Mouse (Mus musculus): ENCODE measurements around the gene Opcml. TPM values are rescaled to one million over a fixed set of nuclear protein-coding genes. Genes with fewer than 3 reads are reported as not detected.

Gene Opcml
- total RNA-seq, 2 experiments from 2014 or later: 1.6 to 1.9 TPM

DNA sequence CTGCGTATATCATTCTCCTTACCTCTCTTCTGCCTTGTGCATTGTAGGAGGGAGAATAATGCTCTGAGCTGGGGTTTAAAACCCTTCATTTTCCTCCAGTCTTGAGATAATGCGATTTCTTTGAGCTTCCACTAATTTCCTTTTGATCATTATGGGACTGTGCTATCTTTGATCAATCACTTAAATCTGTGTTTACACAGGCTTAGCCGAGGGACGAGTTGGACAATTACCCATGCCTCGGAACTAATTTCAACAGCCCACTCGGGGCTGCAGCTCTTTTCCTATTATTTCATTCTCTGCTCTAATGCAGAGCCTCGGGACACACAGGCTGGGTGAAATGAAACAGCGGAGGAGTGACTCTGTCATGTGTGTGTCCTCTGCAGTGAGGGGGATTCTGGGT is 220.9 kb downstream of the Opcml start:
- DNase-seq: no peak

DNA sequence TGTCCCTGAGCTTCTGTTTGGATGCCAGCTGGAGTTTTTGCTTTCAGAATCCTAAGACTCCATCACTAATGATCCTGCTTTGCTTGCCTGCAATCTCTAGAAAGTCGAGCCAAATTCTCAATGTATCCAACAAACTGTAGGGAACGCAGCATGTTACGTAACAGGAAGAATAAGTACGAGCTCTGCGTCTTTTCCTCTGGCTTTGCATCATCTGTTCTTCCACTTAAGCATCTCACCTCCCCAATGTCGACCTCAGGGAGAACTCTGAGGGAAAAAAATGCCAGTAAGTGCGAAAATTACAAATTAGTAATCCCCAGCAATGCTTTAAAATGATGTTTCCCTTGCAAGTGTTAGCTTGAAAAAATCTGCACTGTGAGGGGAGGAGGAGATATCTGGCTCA is 222.1 kb downstream of the Opcml start:
- DNase-seq: no peak

DNA sequence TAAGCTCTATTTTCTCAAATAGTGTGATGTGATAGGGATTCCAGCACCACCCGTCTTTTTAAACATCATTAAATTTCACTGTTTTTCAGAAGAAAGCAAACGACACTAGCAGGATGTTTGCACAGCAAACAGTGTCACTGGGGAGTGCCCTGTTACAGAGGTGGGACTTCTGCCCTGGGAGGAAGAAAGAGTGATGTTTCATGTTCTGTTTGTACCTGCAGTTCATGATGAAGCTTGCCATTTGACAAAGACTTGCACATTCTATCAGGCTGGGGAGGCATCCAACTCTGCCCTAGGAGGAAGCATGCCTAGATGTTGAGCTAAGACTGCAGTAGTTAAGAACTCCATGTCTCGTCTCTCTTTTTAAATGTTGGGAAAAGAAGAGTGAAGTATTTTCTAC is 222.6 kb downstream of the Opcml start:
- DNase-seq: no peak

DNA sequence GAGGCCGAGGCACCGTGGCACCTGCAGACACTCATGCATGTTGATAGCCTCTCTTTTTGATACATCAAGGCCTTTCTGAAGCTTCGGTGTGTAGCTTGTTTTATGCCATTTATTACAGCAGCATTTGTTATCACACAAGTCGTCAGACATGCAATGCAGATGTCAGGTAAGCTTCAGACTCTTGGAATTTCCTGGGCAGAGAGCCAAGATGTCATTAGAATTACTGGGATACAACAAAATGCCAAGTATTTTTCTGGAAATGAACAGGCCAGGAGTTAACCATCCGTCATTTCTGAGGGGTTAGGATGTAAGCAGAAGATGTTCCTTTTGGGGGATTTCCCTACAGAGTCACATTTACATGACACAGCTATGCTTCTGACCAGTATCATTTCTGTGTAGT is 237.6 kb downstream of the Opcml start:
- DNase-seq: no peak

DNA sequence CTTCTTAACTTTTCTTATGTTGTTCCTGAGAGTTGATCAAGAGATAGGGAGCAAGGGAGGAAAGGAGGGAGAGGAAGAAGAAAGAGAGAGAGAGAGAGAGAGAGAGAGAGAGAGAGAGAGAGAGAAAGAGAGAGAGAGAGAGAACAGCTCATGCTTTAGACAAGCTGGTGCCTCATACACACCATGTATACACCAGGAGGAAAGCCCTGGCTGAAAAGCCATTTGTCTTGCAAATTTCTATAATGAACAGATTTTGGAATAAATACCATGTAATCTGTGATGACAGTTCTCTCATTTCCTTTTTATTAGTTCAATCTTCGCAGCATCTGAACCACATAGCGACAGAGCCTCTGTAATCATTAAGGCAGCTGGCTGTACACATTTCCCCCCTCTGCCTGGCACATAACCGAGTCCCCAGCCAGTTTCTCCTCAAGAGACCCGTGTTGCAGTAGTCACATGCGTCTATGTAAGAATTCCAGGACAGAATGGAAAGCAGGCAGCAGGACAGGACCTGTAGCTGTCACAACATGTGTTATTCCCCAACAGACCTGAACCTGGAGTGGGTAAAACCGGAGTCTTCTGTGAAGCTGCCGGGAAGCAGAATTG is 238.3 kb downstream of the Opcml start:
- no peak for DNase-seq

DNA sequence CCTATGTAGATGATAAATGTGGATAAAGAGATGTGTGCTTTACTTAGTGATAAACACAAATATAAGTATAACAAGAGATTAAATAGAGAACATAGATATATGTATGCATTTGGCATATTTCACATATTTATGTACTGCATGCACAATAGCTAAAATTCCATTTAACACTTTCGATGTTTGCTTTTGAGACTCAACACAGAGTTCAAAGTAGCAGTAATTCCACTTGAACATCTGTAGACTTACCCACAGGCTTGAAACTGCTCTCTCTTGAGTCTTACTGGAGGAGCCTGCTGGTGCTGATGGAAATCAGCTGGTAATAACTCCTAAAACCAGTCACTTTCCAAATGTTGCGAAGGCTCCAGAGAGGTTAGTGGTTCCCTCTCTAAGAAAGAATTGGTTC is 258.6 kb downstream of the Opcml start:
- DNase-seq: no peak

DNA sequence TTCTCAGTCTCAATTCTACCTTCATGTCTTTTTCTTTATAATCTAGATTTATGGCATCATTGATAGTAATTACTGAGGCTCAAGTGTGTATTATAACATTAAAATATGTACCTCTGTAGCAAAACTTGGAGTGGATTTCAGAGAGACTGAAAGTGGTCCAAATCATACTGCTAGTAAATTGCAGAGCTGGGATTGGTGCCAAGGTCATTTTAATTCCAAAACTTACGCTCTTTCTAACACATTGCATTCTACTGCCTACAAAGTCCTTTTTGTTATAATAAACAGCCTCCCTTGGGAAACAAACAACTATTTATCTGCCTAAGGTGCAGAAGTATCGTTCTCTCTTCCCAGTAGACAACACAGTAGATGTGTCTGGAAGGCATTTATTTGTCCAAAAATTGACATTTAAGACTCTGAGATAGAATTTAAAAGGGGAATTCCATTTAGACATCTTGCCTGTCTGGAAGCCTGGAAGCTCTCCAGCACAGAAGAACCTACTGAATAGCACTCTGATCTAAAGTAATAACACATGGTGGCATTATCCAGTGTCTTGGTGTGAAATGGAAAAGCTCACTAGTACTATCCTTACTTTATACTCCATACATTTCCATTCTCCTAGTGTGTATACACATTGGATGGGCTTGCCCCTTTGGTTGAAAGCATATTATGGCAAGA is 266.7 kb downstream of the Opcml start:
- DNase-seq: peak; percentile 18

DNA sequence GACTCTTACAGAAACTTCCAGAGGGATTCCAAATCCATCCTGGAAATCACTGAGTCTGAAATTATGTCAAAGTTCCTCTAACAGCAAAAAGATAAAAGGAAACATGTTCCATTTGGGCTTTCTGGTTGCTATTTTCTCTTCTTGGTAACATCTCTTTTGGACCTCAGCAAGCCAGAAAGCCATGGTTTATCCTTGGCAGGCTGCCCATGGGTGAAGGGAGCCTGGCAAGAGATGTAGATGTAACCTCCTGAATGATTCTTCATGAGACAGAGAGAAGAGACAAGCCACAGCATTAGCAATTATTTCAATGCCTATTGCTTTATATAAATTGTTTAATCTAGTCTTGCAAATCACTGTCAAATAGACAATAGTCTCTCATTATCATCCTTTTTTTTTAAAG is 274.6 kb downstream of the Opcml start:
- DNase-seq: no peak

DNA sequence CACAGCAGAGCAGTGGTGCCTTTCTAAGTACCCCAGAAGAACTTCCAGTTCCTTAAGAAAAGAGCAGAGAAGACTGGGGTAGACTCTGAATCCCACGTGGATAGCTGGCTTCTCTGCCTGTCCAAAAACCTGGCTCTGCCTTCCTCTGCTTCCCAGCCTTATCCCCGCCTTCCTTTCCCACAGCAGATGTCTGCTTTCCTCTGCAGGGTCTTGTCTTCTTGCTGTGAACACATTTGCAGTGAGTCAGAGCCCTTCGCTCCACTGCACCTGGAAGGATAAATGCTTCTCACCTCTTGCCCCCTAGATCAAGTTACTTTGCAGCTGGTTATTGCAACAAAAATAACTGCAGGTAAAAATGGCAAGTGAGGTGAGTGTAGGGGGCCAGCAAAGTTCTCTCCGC is 290.1 kb downstream of the Opcml start:
- DNase-seq: no peak

DNA sequence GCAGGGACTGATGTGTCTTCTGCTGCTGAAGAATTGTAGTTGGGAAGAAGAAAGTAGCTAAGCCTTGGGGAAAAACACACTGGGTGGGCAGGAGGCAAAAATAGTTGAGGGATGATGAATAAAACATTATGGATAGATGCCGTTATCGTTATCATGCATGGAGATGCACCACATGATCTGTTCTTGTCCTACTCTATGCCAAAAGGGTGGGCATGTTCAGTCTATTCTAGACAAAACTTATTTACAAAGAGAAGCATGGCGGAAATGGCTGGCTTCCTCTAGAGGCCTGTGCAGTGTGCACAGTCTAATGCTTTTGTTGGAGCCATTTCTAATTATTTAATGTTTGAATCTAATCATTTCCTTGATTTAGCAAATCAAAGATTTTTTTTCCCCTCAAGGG is 293.2 kb downstream of the Opcml start:
- DNase-seq: no peak

DNA sequence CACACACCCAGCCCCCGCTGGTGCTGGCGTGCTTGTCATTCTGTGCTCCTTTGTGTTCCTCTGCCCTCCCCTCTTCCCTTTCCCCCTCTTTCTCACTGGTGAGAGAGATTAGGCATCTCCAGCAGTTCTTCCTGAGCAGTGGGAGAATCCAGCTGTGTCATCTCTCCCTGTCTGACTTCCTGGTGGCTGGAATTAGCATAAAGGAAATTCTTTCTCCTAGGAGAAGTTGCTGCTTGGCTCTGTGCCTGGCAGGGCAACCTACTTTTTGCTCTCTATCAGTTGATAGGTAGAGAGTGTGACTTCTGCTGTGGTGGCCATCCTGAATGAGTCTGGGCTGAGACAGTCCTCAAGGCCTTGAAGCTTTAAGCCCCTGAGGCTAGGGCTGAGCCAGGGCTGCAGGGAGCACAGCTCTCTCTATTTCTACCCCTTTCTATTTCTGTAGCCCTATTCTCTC is 293.7 kb downstream of the Opcml start:
- DNase-seq: no peak

DNA sequence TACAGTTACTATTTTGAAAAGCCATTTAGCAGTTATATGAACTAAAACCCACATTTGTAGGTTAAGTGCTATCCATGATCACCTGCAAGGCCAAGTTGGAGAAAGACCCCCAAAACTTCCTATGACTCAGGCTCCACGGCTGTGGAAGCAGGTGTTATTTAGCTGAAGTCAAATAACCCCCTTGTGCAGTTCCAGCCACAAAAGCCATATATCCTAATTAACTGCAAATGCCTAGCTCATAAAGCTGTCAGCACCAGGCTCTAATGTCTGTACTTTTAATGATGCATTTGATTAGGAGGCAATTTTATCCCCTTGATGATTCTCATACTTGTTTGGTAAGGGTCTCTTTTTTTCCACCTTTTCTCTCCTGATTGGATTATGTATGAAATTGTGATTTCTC is 300.8 kb downstream of the Opcml start:
- no peak for DNase-seq

DNA sequence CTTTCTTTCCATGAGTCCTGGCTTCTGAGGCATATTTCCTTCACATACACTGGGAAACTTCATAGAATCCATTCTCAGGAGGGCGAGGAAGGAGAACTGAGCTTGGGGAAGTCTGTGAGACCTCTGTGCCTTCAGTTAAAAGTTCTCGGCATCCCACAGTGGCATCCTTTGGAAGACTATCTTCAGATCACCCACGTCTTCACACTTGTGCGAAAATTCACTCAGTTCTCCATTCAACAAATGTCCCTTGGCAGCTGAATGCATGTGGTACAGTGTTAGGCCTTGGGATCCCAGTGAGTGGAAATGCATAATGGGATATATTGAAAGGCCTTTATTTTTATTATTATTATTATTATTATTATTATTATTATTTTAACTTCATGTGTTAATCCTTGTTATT is 304.1 kb downstream of the Opcml start:
- no peak for DNase-seq

DNA sequence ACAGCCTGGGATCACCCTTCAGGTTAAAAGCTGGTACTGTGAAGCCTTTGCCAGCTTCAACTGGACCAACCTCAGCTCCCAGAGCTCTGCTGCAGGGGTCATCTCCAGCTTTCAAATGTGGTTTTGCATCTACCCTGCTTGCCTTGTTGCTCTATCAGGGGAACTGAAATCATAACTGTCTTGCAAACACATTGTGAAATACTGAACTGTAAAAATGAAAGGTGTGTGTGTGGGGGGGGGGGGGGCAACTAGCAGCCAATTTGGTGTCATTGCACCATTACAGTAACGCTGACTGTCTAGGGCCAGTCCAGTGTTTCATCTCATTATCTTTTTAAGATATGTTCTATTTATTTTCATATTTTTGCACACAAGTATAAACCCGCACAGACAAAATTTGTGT is 305.6 kb downstream of the Opcml start:
- no peak for DNase-seq

DNA sequence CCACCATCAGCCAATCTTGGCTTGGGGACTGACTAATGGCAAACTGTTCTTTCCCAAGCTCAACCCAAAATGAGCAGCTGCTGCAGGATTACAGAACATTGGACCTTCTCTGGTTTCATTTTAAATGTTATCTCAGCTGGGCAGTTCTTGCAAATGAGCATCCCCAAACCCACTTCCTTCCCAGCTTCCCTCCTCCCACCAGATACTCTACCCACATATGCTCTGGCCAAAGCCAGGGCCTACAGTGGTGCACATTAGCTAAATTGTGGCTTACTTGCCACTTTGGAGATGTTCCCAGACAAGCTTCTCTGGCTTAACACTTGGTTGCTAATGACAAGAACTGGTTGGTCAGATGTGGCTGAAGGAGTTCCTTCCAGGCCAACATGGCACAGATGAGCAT is 311.4 kb downstream of the Opcml start:
- no peak for DNase-seq

DNA sequence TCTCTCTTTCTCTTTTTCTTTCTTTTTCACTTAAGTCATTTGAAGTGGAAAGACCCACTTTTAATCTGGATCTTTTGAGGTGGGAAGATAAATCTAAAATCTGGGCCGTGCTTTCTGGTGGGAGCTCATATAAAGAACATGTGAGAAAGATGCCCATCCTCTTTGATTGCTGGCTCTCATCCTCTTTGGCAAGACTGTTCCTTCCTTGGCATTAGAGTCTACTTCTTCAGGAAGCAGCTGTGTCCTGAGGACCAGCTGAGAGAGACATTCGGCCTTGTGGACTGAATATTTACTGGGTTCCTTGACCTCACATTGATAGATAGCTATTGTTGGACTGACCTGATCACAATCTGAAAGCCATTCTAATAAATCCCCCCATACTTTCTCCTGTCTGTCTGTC is 331.3 kb downstream of the Opcml start:
- DNase-seq: no peak

DNA sequence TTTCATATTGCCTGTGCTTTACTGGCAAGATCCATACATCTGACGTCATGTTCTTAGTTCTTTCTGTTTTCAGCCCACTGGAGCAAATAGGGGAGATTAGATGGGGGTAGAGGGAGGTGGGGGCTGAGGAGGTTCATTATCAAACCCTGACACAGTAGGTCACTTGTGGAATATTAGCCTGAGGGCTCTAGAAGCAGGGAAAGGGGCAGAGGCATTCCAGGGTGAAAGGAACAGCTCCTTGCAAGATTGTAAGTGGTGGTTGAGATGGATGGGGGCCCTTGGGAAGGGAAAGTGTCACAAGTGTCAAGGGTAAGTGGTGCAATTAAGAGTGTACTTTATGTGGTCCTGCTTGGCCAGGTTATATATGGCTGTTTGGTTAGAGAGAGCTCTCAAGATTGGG is 338.2 kb downstream of the Opcml start:
- DNase-seq: no peak

DNA sequence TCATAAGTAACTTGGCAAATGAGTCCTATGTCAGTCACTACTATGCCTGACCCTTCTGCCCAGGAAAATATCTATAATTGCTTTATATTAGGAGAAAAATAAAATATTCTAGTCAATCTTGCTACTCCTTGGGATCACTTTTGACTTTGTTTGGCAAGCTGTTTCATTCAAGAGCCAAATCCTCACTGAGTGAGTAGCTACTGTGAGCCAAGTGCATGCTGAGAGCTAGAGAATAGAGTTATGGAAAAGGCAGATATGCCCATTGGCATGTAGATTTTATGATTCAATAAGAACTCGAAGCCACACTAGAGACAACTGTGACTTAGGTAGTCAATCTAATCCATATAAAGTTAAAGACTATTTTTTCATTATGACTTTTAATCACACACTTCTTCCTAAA is 340.9 kb downstream of the Opcml start:
- no peak for DNase-seq

DNA sequence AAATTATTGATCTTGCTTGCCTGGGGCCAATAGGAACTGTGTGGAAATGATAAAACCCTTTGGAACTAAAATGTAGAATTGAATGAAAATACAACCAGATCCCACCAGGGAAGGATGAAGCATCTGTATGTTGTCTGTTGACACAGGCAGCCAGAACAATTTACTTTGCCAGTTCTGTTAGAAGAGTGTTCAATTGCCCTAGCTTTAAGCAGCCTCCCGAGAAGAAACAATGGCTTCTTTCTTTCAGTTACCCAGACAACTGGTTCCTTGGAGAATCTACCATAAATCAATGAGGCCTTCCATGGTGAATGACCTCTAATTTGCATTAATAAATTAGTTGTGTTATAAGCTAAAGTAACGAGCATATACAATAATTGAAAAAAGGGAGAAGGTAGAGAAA is 346.0 kb downstream of the Opcml start:
- no peak for DNase-seq

DNA sequence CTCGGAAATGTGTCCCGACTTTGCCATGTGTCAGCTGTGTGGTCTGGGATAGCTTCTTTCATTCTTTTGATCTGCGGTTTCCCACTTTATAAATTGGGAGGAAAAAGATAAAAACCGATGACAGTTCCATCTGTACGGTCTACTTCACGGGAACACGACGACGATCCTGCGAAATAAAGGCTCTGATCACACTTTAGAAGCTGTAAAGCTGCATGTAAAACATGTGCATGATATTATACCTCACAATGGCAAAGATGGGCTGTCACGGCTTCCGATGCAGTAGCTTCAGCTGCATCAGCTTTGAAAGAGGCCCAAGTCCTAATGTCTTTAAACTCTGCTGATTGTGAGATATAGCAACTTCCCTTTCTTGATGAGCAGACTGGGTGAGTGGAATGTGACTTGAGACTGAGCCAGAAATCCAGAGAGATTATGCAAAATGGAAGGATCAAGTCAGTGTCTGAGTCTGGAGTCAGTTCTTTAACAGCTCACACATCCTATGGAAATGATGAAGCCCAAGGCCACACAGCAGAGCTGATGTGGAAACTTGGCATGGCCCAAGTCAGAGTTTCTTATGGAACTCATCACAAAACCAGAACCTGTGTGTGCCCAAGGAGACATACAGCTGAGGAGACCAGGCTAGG is 349.5 kb downstream of the Opcml start:
- DNase-seq: no peak

DNA sequence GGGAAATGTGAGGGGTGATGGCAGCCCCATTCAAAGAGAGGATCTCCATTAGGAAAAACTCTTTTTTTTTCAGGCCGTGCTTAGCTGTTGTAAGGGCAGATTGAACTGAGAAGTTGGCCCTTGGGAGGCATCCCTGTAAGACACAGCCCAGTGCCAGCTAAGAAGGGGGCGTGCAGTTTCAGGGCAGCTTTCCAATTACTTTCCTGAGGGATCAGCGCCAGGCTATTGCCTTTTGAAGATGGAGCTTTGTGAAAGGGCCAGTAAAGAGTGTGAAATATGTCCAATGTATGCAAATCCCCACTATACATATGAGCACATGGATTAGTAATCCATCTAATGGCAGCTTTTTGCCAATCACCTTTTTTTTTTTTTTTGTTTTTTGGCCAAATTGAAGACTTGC is 358.9 kb downstream of the Opcml start:
- no peak for DNase-seq

DNA sequence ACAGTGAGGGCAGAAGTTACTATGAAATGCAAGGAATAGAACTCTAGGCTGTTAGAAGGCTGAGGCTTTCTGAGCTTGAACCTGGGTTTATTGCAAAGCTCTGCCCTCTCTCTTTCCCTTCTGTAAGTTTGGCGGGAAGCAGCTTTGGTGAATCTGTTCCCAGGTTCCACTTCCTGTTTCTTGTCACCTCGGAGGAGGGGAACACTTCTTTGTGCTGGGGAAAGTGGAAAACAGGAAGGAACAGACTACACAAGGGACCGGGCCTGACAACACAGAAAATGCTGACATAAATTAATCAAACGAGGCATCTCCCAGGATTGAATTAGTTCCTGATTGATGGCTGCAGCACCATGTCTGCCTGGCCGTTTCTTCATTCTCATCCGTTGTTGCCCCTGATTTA is 363.2 kb downstream of the Opcml start:
- no peak for DNase-seq

DNA sequence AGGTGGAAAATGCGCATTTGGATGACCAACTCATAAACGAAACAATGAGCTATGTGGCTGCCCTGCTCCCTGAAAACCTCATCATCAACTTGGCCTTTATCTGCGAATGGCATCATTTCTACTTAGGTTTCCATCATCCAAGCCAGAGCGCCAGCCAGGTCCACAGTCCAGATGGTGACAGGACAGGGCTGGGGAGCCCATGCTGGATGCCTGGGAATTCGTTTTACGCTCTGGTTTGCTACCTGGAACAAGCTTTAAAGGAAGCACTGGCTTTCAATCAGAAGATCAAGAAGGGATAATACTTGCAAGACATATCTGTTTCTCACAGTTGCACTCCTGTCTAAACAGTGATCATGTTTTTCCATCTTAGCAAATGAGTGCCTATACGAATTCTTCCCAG is 366.5 kb downstream of the Opcml start:
- DNase-seq: no peak

DNA sequence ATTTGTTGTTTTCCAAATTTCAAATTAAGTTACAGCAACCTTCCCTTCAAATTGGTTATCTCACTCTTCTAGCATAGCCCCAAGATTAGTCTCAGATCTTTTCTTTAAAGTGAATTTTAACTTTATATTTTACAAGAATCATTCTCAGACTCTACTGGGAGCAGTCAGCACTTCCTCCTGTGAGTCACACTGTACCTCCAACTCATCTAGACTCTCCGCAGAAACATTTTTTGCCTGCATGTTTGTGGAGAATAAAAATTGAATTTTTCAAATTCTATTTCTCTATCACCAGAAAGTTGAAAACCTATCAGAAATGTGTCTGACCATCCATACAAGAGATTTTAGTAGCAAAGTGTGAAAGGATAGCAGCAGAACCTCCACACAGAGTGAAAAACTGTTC is 370.4 kb downstream of the Opcml start:
- no peak for DNase-seq
